Mouse (Mus musculus): Measurements from ENCODE around the gene Ccdc54. TPM values are rescaled to one million over a fixed set of nuclear protein-coding genes. Genes with fewer than 3 reads are reported as not detected.

Ccdc54 gene
- polyA plus RNA-seq, 1 experiment from 2014 or later: not detected

Other genes starting within 250 kb of the Ccdc54 start
- 8.9 and 9.1 TPM in 2 replicates for gene Bbx, start 158.8 kb downstream of the Ccdc54 start, polyA plus RNA-seq (2015; fragmentation: Nextera tagmentation; extraction: Ambion mirVana)

Data from liver, embryonic 13.5 days (tissue).